Mouse (Mus musculus) lung, postnatal 0 days (tissue): Measurements from ENCODE around the gene Fsd1l. TPM values are rescaled to one million over a fixed set of nuclear protein-coding genes. Genes with fewer than 3 reads are reported as not detected.
"Not testable (repeated sequence)": the region's sequence is repeated elsewhere in the genome, so short reads cannot be mapped to it uniquely, and the experiment has no call there.

Experiments used
- ATAC-seq: fragments of 200-750 bp; cut with Nextera tagmentation; 2 replicates; pipeline ENCODE4 v1.8.0; 2017; ENCODE audit warnings: moderate library complexity
- DNase-seq: peaks from one replicate; pipeline ENCODE4 v3.0.0-alpha.2; 2016; ENCODE audit warnings: low spot score
- H3K27ac ChIP-seq: fragments of 300-500 bp; sonication (generic); 2 replicates; pipeline ENCODE4 v1.5.1; 2014; ENCODE audit warnings: antibody characterized with exemption, mild to moderate bottlenecking, low read length, mixed read lengths
- H3K27me3 ChIP-seq: fragments of 300-500 bp; sonication (generic); replicated peaks from 2 replicates; pipeline ENCODE4 v1.6.1; 2014; ENCODE audit warnings: low read length, mixed read lengths; ENCODE audit not compliant: insufficient read depth
- H3K36me3 ChIP-seq: fragments of 300-500 bp; sonication (generic); 2 replicates; pipeline ENCODE4 v1.6.1; 2014; ENCODE audit warnings: low read length, mixed read lengths; ENCODE audit not compliant: insufficient read depth
- H3K4me1 ChIP-seq: fragments of 300-500 bp; sonication (generic); 2 replicates; pipeline ENCODE4 v1.6.1; 2014; ENCODE audit warnings: antibody characterized with exemption, low read depth, low read length, mixed read lengths; ENCODE audit not compliant: insufficient read depth
- H3K4me2 ChIP-seq: fragments of 300-500 bp; sonication (generic); replicated peaks from 2 replicates; pipeline ENCODE4 v1.6.1; 2014; ENCODE audit warnings: low read depth, mild to moderate bottlenecking, low read length, moderate library complexity, mixed read lengths
- H3K4me3 ChIP-seq: fragments of 300-500 bp; sonication (generic); 2 replicates; pipeline ENCODE4 v1.5.1; 2014; ENCODE audit warnings: low read depth, low read length
- H3K9ac ChIP-seq: fragments of 300-500 bp; sonication (generic); replicated peaks from 2 replicates; pipeline ENCODE4 v1.6.1; 2014; ENCODE audit warnings: low read depth, mild to moderate bottlenecking
- H3K9me3 ChIP-seq: fragments of 300-500 bp; sonication (generic); 2 replicates; pipeline ENCODE4 v1.6.1; 2016; ENCODE audit warnings: low read length, mixed read lengths
- CTCF ChIP-seq: IDR thresholded peaks from 2 replicates; pipeline ENCODE4 v1.5.1; 2016; ENCODE audit warnings: antibody characterized with exemption, mild to moderate bottlenecking
- EP300 ChIP-seq: IDR thresholded peaks from 2 replicates; pipeline ENCODE4 v1.6.1; 2016; ENCODE audit warnings: antibody characterized with exemption, mild to moderate bottlenecking, control low read depth
- WGBS: fragments of 180-500 bp; shearing (Covaris S2); extraction: QIAGEN DNeasy Blood & Tissue Kit; methylation state at CpG from one replicate; pipeline ENCODE4 v1.1.7; 2014; 5-methylcytosine and 5-hydroxymethylcytosine counted together
- polyA plus RNA-seq: library from polyadenylated mRNA; unstranded; fragments of >200 nt; fragmentation: Nextera tagmentation; extraction: Ambion mirVana; gene quantifications from 2 replicates; pipeline ENCODE4 v1.2.1, GENCODE M21; 2015

Fsd1l gene
- polyA plus RNA-seq, 1 experiment from 2014 or later: 7.9 TPM

DNA sequence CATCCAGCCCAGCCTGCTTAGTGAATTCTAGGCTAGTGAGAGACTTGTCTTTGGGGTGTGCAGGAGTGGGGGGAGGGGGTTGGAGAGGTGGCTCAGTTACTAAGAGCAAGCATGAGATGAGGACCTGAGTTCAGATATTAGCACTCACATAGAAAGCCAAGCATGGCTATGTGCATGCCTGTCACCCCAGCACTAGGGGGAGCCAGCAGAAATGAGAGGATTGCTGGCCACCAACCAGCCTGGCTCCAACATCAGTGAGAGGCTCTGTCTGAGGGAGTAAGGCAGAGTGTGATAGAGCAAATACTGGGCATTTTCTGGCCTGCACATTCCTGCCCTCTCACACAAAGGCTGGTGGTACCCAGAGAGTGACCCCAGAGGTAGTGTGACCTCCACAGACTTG is 84.7 kb downstream of the Fsd1l start:
- H3K4me2 ChIP-seq: no peak overlapping the region
- H3K9me3 ChIP-seq: no peaks in the 10 kb centered on the region
- H3K4me1 ChIP-seq: no peaks in the 10 kb centered on the region; the same call in 1 of the 2 replicates
- H3K4me3 ChIP-seq: no peak overlapping the region
- no peaks in the 10 kb centered on the region for H3K36me3 ChIP-seq
- DNase-seq: no peak
- no peak overlapping the region for H3K9ac ChIP-seq
- no peak overlapping the region for H3K27ac ChIP-seq
- H3K27me3 ChIP-seq: no peaks in the 10 kb centered on the region
- ATAC-seq: no peak
- TF ChIP-seq CTCF (peak; percentile 53), EP300 (no peak)

DNA sequence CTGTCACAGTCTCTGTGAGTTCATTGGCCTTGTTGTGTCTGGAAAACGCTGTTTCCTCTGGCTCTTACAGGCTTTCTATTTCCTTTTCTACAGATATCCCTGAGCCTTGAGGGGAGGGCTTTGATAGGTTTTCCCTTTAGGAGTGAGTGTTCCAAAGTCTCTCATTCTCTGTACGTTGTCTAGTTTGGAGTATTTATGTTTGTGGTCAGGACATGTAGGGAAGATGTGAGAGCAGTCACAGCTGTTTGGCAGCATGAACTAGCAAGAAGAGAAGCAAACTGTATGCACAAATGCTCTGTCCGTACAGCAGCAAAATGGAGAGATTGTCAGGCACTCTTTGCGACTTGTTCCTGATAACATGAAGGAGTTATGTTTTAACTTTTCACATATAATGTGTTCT is 86.3 kb downstream of the Fsd1l start:
- no peak for ATAC-seq
- WGBS: 54% methylated on average over 4 of the region's 4 CpGs
- no peak overlapping the region for H3K4me3 ChIP-seq
- no peak overlapping the region for H3K9ac ChIP-seq
- no peak for DNase-seq
- H3K4me2 ChIP-seq: no peak overlapping the region
- no peak overlapping the region for H3K27ac ChIP-seq
- TF ChIP-seq EP300: no peak
- TF ChIP-seq CTCF: no peak
- no peaks in the 10 kb centered on the region for H3K27me3 ChIP-seq
- H3K9me3 ChIP-seq: no peaks in the 10 kb centered on the region
- no peaks in the 10 kb centered on the region; the same call in 1 of the 2 replicates for H3K4me1 ChIP-seq
- no peaks in the 10 kb centered on the region for H3K36me3 ChIP-seq

DNA sequence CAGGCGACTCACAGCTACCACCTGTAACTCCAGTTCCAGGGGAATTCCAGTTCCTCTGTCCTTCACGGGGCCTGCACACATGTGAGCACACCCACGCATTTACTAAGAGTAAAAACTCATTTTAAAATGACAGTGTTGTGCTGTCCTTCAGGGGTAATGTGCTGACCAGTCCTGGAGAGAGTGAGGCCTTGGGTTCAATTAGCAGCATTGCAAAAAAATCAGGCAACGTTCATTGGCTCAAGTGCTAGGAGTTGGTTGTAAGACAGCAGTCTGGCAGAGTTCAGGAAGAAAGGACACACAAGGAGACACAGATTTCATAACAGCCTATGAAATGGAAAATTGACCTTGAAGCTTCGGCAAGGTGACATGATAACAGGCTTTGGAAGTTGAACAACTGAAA is 87.0 kb downstream of the Fsd1l start:
- no peak overlapping the region for H3K27ac ChIP-seq
- H3K9ac ChIP-seq: no peak overlapping the region
- 70% methylated on average over 5 of the region's 5 CpGs for WGBS
- no peak for DNase-seq
- H3K4me3 ChIP-seq: no peak overlapping the region
- ATAC-seq: no peak
- no peak overlapping the region for H3K4me2 ChIP-seq
- TF ChIP-seq EP300: no peak
- no peaks in the 10 kb centered on the region for H3K27me3 ChIP-seq
- H3K36me3 ChIP-seq: no peaks in the 10 kb centered on the region
- no peaks in the 10 kb centered on the region for H3K9me3 ChIP-seq
- H3K4me1 ChIP-seq: no peaks in the 10 kb centered on the region; the same call in 1 of the 2 replicates

DNA sequence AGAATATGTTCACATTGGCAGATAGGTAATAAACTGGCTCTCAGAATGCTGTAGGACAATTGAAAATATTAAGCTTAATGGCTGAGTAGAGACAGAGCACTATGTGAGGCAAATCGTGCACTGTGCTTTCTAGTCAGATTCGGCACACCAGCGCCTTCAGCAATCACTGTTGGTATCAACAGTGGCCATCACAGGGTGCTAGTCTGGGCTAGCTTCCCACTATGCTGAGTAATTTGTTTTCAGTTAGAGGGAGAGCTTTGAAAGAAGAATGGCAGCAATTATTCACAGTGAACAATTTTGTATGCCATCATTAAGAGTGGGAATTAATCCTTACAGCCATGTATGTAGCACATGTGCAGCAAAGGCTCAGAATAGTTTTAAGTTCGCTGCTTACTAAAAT is 91.2 kb downstream of the Fsd1l start:
- no peak for DNase-seq
- no peaks in the 10 kb centered on the region for H3K4me1 ChIP-seq
- H3K27ac ChIP-seq: no peak overlapping the region
- no peak overlapping the region for H3K9ac ChIP-seq
- no peaks in the 10 kb centered on the region for H3K27me3 ChIP-seq
- no peak overlapping the region for H3K4me3 ChIP-seq
- H3K36me3 ChIP-seq: no peaks in the 10 kb centered on the region
- no peak for ATAC-seq
- TF ChIP-seq CTCF (no peak), EP300 (no peak)
- H3K9me3 ChIP-seq: no peaks in the 10 kb centered on the region
- no peak overlapping the region for H3K4me2 ChIP-seq
- 91% methylated on average over 4 of the region's 4 CpGs for WGBS

DNA sequence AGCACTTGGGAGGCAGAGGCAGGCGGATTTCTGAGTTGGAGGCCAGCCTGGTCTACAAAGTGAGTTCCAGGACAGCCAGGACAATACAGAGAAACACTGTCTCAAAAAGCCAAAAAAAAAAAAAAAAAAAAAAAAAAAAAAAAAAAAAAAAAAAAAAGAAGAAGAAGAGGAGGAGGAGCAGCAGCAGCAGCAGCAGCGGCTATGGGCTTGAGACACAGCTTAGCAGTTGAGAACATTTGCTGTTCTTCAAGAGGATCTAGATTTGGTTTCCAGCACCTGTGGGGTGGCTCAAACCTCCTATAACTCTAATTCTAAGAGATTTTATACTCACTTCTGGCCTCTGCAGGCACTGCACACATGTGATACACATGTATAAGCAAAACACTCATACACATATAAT is 94.8 kb downstream of the Fsd1l start:
- WGBS: 93% methylated on average over 2 of the region's 2 CpGs
- H3K9me3 ChIP-seq, H3K36me3 ChIP-seq, ATAC-seq, H3K27me3 ChIP-seq, H3K9ac ChIP-seq, H3K4me2 ChIP-seq, DNase-seq, H3K27ac ChIP-seq, H3K4me1 ChIP-seq, H3K4me3 ChIP-seq: not testable (repeated sequence)

DNA sequence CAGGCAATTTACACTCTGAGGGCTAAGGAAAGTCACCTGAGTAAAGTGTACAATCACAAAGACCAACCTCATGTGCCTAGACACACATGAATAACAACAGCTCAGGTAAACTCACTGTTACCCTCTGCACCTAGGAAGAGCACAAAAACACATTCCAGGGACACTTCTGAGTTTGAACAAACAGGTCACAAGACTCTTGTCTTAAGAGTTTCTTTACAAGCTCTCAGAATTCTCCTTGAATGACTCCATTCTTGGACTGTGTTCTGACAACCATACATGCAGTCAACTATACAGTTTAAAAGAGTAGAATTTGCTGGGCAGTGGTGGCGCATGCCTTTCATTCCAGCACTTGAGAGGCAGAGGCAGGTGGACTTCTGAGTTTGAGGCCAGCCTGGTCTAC is 96.8 kb downstream of the Fsd1l start:
- no peak overlapping the region for H3K4me3 ChIP-seq
- no peak overlapping the region for H3K9ac ChIP-seq
- ATAC-seq: peak; percentile 89
- DNase-seq: peak; percentile 78
- H3K27ac ChIP-seq: no peak overlapping the region
- no peaks in the 10 kb centered on the region for H3K9me3 ChIP-seq
- no peaks in the 10 kb centered on the region for H3K27me3 ChIP-seq
- 0 out of 2 replicates have a peak, but pooled peaks cover 4% of the 10 kb centered on the region for H3K36me3 ChIP-seq
- peak; percentile 89 for TF ChIP-seq EP300
- TF ChIP-seq CTCF: no peak
- WGBS: 66% methylated on average over 1 of the region's 1 CpGs
- no peaks in the 10 kb centered on the region for H3K4me1 ChIP-seq
- no peak overlapping the region for H3K4me2 ChIP-seq

DNA sequence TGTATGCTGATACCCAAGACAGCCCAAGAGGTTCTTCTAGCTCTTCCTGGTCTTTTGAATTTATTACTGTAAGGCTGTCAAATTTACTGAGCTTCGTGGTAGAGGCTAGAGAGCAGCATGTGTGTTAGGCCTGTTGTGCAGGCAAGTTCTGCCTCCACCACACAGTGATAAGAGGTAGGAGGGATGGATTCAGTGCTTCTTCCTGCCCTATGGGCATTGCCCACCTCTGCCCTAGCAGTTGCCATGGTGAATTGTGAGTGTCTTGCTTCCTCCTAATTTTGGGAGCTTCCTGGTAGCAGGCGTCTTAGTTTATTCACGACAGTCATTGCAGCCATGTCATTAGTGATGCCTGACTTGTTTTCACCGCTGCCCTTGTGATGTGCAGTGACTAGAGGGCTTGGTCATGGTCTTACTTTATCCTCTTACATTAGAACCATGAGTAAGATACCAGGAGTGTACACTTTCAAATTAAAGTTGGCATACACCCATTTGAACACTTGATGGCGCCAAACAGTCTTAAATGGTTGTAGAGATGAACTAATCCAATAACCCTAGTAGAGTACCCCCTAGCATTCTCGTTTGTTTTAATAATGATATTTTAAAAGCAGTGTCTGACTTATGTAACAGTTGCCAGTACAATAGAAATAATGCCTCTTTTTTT is 107.8 kb downstream of the Fsd1l start:
- H3K9ac ChIP-seq: no peak overlapping the region
- H3K27ac ChIP-seq: no peak overlapping the region
- WGBS: 40% methylated on average over 6 of the region's 6 CpGs
- no peak for TF ChIP-seq EP300
- peak; percentile 77 for TF ChIP-seq CTCF
- H3K4me1 ChIP-seq: no peaks in the 10 kb centered on the region
- no peaks in the 10 kb centered on the region for H3K9me3 ChIP-seq
- H3K27me3 ChIP-seq: no peaks in the 10 kb centered on the region
- ATAC-seq: peak; percentile 32
- DNase-seq: peak; percentile 78
- no peaks in the 10 kb centered on the region for H3K36me3 ChIP-seq
- H3K4me3 ChIP-seq: no peak overlapping the region
- H3K4me2 ChIP-seq: no peak overlapping the region
